Mouse (Mus musculus) testis, adult 2 months (tissue): ENCODE measurements around the gene Trove2.

Source experiments
- CTCF ChIP-seq: fragments of 200-500 bp; IDR thresholded peaks from 2 replicates; pipeline ENCODE4 v1.5.1; 2012; ENCODE audit warnings: low read depth, mild to moderate bottlenecking, inconsistent platforms, low read length, moderate library complexity; ENCODE audit not compliant: control insufficient read depth, insufficient read depth, insufficient replicate concordance
- POLR2A ChIP-seq: fragments of 200-500 bp; IDR thresholded peaks from 2 replicates; pipeline ENCODE4 v1.6.1; 2012; ENCODE audit warnings: low read depth, mild to moderate bottlenecking, inconsistent platforms, low read length, moderate library complexity; ENCODE audit not compliant: control insufficient read depth

DNA sequence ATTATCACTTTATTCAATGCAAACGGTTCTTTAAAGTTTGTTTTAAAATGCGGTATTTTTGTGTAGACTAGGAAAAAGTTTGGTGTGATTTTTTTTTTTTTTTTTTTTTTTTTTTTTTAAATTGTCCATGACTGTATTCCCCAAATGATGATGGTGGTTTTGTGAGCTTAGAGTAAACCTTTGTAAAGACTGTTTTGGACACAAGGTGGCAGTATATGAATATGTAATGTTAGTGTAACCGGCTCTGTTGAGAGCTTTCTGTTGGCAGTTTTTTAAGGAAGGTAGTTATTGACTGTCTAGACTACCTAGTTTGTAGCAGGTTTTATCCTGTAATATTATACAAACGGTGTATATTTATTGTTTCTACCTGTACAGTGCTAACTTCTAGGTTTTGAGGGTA is 26.7 kb upstream of the Trove2 start:
- no peak for TF ChIP-seq POLR2A
- no peak for TF ChIP-seq CTCF
